Mouse (Mus musculus): ENCODE results near the gene Egfem1. TPM values are rescaled to one million over a fixed set of nuclear protein-coding genes. Genes with fewer than 3 reads are reported as not detected.

Egfem1 gene
- total RNA-seq, 2 experiments from 2014 or later = 0.14 to 0.32 TPM

DNA sequence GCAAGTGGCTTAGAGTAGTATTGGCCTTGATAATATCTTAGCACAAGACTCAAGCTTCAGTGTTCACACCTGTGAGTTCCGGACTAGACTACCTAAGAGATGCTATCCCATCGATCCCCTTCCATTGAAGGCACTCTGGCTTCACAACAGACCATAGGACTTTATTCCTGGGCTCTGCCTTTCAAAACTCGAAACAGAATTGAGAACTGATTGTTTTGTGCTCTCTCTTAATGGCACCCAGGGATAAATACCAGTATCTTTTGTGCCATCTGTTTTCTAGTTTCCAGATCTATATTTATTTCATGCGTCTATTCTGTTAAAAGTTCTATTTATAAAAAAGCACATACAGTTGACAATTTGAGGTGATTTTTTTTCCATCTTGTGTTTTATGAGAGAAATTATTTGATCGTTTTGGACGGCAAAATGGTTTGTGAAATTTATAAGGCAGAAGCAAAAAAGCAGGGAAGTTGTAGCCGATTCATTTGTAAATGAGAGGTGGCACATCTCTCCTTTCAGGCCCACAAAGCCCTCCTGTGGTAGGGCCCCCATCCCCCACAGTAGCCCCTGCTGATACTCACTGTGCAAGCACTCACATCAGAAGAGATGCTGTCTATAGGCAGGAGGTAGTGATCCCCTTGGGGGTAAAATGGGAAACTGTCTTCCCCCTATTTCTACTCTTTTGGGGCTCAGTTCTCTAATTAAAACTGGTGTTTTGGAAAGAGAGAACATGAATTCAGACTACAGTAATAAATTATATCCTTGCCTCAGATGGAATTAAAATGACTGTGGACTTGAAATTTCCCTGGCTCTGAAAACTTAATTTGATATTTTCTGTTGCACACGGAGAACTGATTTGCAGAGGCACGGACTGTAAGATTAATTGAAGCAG lies 53.6 kb downstream of the Egfem1 start:
- no peak for DNase-seq

DNA sequence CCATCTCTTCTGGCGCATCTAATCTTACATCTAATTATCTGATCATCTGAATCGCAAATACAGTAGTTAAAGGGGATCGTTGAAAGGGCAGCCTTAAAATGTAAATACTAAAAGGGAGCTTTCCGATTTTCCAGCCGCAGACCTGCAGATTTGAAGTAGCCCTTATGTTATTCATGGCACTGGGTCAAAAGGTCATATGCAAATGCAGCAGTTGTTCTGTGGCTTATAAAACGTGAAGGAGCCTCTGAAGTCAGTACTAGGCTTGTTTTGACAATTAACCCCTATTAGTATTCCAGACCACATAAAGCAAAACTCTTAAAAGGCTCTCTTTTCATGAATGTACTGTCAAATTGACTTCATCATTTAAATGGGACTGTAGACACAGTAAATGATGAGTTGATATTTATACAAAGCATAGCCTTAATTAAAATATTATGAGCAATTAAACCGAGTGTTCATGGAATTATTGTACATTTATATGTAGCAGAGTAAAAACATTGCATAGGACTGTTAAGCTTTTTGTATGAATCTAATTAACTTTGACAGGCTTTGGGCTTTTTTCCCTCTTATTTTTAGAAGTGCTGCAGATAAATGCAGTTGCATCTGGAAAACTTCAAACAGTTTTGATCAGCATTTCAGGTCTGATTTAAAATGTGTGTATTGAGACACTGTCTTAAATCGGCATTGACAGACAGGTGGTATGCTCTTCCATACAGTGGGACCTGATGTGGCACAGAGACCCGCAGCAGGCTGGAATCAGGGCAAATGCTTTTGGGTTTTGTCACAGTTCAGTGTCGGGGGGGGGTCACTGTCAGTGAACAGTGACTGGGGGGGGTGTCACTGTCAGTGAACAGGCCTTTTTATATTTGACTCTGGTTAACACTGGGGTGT lies 54.5 kb downstream of the Egfem1 start:
- DNase-seq = no peak

DNA sequence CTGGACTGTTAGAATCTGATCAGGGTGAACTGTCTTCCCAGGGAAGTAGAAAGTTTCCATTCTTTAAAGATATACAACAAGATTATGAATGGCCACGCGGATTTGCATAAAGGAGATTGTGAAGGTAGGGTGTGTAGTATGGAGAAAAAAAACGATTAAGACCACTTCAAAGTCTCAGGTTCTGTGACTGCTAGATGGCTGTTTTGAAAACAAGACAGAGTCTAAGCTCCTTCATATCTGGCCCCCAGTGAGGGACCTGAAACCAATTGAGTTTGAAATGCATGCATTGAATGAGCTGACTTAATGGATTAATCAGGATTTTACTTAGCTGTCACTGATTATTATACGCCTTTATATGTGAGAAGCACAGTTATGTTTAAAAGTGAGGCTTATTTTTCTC lies 86.6 kb downstream of the Egfem1 start:
- no peak for DNase-seq

DNA sequence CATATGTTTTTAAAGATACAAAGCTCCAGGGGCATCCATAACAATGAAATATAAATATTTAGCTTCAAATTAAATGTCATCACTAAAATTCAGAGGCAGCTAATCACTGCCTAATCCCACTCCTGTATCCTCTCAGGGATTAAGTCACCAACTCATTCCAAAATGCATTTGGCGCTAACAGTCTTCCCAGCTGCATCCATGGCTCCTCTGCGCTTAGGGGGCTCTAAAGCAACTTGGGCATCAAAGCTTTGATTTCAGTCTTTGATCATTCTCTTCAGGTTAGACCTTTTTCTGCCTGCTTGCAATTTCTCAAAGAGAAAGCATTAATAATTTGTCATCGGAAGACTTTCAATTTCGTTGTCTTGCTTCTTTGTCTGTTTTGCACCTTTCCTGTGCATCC lies 87.2 kb downstream of the Egfem1 start:
- DNase-seq = no peak

DNA sequence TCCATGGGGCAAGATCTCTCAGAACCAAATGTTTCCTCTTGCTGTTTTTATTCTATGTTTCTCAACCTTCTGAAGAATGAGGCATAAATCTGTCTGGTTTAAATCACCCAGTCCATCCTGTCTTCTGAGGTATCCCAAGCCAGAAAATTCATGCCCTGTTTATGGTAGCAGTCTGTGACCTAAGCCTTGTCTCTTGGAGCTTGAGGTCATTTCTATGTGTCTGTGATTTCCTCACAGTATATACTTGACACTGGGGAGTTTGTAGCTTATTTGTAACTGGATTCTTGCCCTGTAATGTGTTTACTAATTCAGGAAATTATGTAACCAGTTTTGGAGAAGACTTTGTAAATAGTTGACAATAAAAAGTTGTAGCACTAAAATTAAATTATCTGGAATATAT lies 95.2 kb downstream of the Egfem1 start:
- DNase-seq = no peak

DNA sequence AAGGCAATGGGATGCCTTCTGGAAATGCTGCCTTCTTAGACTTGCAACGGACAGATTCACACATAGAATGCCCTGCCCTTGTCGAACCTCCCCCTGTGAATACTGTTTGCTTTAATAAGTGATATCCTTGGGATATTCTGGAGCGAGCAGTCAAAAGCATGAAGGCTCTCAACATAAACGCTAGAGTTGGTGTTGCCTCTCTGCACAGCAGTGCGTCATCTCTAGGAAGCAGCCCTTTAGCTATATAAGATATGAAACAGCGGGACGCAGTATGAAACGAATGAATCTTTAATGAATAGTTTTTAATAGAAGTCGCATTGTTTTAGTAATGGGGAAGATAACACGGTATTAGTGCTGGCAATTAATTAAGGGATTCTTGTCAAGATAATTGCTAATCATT lies 101.2 kb downstream of the Egfem1 start:
- no peak for DNase-seq

DNA sequence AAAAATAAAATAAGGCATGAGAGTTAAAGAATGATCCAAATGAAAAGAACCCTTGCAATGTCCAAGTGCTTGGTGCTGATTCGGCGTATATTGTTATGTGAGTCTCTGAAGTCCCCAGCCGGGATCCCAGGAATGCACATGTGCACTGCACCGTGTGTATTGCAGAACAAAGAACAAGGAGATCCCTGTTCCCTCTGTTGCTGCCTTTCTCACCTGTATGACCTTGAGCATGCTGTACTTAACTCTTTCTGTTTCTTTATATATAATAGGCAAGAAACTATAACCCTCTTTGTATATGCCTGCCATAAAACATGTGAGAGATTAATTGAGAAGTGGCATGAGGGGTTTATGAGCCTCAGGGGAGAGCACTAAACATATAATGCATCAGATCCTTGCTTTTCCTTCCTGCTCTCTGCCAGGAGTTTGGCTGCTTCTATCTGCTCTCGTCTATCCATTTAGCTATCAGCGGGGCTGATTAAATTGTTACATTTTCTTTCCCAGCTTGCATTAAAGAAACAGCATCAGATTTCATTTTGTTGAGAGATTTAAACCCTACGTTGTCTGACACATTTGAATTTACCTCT lies 101.9 kb downstream of the Egfem1 start:
- DNase-seq = no peak

DNA sequence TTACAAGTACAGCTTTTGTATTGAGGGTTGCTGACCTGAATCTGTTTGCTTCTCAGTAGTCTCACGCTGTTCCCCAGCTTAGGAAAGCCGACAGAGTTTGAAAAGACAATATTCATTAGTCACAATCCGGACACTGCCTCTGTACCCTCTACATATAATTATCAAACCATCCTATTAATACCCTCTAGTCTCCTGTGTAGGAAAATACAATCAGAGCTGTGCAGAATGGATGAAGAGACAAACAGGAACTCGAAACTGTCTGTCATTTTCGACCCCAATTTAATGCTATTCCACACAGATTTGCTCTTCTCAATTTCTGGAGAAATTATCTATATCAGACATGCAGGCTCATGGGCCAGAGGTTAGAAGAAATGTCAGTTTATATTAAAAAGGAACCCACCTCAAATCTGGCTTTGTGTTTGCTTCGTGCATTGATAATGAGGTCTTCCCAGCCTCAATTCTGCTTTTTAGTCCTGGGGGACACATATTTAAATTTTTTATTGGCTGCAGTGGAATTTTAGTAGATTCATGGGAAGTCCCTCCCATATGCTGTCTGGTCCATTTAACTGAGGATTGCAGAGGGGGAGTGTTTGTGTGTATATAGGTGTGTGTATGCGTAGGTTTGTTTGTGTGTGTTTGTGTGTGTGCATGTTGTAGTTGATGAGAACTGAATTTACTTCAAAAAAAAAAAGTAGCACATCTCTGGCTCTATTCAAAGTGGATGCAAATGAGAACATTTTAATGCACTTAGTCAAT lies 102.8 kb downstream of the Egfem1 start:
- no peak for DNase-seq

DNA sequence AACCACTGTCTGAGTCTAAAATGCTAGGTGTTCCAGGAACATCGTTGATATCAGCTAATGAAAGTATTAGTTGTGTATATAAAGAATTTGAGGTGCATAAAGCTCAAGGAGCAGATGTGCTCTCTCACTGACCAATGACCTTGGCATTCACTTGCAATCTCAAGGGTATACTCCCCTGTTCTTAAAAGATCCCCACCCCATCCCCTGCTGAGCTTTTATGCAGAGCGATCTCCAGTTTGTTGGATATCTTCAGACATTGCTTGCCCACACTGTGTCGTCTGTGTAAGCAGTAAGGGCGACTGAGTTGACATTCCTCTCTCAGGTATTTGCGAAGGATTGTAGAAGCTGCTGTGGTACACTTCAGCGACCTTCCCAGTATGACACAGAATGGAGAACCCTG lies 108.4 kb downstream of the Egfem1 start:
- no peak for DNase-seq

DNA sequence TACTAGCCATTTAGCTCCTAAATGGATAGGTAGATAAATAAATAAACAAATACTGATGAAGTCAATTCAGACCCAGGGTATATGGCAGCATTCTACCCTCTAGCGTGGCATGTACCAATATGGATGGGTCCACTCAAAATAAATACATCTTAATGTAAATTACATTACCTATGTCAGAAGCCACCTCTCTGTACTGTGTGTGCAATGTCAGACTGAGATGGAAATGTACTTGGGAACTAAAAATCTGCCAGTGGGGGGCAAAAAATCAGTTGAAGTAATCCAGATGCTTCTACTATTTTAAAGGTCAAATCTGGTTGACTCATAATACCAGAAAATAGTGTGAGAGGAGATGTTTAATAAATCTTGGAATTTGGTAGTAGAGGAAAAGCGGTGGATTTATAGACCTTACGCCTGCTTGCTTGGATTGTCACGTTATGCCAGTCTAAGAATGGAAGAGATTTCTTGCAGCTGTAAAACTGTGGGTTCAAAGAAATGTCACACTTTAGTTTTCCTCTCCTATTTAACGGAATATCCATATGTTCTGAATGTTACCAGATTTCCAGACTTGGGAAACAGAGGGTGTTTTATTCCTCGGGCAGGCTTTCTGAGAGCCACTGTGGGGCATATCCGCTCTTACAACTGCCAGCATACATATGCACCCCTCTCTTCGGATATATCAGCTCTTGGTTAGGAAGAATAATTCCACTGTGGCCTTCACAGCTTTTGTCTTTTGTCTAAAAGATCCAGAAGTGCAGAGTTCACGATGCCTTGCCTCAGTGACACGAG lies 116.1 kb downstream of the Egfem1 start:
- no peak for DNase-seq

DNA sequence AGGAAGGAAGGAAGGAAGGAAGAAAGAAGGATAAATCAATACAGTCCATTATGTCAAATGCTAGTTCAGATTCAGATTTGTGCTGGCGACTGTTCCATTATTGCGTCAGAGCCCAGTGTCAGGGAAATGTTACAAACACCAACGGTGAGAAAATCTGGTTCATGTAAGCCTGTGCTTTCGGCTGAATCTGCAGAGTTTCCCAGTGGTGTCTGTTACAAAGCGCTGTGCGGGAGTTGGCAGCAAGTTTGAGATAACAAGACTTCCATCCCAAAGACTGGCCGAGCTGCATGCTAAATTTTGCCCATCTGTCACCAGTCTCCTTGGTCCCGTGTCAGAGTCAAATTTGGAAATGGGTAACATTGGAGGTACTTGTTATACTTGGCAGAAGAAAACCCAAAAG lies 118.8 kb downstream of the Egfem1 start:
- DNase-seq = no peak

DNA sequence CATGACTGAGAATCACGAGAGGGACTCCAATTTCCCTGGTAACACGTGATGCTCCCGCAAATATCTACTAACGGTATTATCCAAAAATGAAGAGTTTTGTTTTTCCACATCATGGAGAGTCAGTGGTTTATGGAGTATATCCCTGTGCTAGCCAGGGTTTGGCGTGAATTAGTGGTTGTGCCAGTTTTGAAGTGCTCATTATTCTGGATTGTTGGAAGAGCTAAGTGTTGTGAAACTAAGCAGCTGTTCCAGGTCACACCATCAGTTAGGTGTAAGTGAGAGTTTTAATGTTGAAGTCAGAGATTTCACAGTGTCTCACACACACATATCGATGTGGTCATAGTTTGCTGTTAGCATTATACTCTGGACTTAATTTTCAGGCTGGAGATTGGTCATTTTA lies 120.7 kb downstream of the Egfem1 start:
- DNase-seq = no peak

DNA sequence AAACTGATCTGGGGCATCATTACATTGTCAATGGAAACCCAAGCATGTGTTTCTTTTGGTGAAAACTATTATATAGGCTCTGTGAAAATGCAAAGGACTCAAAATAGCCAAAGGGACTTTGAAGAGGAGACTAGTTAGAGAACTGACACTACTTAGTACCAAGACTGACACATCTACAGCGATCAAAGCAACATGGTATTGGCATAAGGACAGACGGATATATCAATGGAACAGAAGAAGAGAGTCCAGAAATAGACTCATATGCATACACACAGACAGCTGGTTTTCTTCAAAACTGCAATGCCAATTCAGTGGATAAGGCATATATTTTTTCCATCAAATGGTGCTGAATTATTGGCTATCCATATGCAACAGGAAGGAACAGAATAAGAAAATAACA lies 140.6 kb downstream of the Egfem1 start:
- DNase-seq = no peak

DNA sequence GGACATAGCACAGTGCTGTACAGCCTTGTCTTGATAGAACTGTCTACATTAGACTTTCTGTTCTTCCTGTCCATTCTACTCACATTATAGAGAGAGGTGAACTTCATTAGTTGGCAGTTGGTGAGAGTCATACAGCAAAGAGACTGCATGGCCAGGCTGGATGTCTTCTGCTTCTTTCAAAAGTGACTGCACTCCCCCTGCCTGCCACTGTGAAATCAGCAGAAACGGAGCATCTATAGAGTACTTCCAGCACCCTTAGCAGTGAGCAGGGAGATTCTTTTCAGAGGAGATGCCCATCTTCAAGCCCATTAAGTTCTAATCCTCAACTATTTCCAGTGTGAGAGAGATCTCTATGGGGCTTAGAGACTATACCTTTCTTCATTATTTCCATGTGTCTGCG lies 147.9 kb downstream of the Egfem1 start:
- DNase-seq = no peak

DNA sequence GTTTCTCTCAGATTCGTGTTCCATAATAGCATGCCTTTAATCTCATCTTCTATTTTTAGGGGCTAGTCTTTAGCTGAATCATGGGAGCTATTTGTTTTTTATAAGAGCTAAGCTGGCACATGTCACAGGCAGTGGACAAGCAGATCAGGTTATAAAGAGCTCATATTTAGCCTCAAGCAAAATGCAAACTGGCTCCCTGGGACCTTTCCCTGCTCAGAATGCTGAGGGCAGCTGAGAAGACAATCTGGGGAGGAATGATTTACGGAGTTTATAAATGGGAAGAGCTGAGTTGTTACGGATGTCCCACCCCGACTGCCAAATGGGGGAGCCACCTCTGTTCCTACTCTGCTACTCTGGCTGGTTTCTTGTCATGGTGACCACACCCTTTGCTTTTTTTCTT lies 153.7 kb downstream of the Egfem1 start:
- DNase-seq = no peak

DNA sequence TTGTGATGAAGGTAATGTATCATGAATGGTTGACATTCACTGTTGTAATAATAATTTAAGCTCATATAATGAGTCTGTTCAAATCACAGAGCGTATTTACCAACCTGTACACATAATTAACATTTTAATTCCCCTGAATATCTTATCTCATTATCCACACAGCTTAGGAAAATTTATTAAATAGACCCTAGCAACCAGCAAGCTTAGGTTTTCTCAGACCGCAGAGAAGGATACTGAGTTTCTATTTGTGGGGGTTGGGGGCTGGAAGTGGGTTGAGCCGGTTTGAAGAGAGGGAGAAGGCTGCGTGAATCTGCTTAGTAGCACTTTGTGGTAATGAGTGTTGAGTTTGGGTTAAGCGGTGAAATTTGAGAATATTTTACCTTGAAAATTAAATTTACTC lies 154.7 kb downstream of the Egfem1 start:
- DNase-seq = no peak

DNA sequence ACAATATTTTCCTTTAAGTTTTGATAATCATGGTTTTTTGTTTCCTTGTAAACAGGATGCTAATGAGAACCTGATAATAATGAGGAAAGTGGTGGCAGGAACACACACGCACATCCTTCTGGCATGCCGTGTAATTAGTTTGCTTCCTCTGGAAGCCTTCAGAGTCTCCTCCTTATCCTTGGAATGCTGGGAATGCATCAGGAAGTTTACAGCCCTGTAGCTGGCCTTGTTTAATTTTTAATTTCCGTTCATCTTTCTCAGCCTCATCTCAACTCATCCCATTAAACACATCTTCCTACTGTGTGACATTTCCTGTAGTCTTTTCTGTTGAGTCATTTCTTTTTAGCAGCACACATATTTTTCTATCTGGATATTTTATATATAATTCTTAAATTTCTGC lies 161.8 kb downstream of the Egfem1 start:
- DNase-seq = no peak

DNA sequence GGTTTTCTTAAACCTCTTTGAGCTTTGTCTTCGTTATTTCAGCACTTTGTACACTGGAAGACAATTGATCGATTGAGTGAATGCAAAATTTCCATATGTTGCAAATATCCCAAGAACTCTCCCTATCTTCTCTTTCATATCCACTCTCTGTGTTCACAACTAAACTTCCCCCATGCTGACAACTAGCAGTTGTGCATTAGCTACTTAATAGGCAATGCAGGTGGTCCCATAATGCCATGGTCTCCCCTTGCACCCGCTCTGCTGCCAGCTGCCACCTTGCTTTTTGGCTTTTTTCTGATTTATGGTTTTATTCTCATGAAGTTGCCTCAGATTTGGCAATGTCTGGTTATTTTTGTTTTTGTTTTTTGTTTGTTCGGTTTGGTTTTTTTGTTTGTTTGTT lies 209.8 kb downstream of the Egfem1 start:
- no peak for DNase-seq

DNA sequence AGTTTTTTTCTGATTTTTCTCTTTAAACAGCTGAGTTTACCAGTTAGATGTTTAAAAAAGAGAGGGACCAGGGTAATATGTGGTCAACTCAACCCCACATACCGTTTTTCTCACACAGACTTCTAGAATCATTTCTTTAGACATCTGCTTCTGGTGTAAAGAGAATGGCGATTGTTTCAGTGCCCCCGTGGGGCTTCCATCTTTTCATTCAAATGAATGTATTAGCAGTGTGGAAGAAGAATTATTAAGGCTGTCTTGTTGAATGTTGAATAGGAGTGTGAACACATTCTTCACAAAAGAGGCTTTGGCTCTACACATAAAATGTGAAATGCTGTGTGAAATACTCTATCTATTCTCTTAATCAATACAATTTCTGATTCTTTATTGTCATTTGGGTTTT lies 210.4 kb downstream of the Egfem1 start:
- DNase-seq = no peak

DNA sequence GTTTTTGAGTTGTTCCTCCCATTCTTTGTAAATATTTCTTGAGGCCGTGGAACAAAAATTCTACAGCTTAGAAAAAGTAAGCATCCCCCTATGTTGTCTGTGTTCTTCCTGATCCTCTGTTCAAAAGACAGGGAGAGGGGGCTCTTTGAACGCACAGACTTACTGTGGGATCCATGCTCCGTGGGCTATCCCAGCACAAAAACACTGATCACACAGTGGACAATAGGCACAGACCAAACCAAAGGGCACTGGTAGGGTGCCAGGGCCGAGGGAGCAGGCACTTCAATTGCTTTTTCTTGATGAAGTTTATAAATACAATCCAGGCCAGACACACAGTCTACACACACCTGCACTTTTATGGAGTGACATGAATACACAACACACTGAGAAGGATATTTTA lies 211.4 kb downstream of the Egfem1 start:
- DNase-seq = no peak

DNA sequence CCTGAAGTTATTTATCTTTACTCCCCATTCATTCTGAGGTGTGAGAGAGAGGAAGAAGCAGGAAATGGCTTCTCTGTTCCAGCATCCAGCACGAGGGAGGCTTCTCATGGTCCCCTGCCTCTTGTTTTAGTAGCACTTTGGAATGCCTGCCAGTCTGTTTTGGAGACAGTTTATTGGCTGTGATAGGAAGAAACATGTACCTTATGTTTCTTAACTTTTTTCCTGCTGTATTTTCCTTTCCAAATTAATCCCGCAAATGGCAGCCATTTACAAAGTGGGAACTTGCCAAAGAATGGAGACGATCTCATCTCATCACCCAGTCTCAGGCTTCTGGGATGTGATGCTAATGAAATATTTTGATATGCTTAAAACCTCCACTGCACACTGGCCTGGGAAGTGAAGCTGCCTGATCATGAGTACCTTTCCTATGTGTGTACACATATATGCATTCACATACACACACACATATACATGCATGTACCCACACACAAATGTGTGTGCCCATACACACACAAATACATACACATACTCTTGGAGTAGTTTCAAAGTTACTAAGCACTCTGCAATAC lies 260.5 kb downstream of the Egfem1 start:
- no peak for DNase-seq
